Mouse (Mus musculus): ENCODE data around the gene Mob2.

GRCm38 (mm10) chr7:142093696-142094240 lies 32.9 kb upstream of the Mob2 start:
- TF ChIP-seq GATA1 (IDR thresholded peaks at IDR 0.05; ENCODE audit: low read length) (no peak), TAL1 (IDR thresholded peaks at IDR 0.05; ENCODE audit: low read length) (no peak)
